Mouse (Mus musculus): Measurements from ENCODE around the gene Mrtfa.

Gene Mrtfa

GRCm38 (mm10) chr15:80977620-80978334, 212.8 kb downstream of the Mrtfa start, which contains the start of gene Sgsm3:
Gene Sgsm3 (plus strand): TSS chr15:80977765.
- peak; percentile 92 to 94 for DNase-seq

GRCm38 (mm10) chr15:80975666-80976065, 214.9 kb downstream of the Mrtfa start:
- DNase-seq = no peak

GRCm38 (mm10) chr15:80974311-80974710, 216.2 kb downstream of the Mrtfa start:
- DNase-seq = no peak

- DNase-seq = no peak
Observed at GRCm38 (mm10) chr15:80969371-80969770, 221.2 kb downstream of the Mrtfa start.
